Mouse (Mus musculus): ENCODE data around the gene Popdc3. TPM values are rescaled to one million over a fixed set of nuclear protein-coding genes. Genes with fewer than 3 reads are reported as not detected.
"Not testable (repeated sequence)": the region's sequence is repeated elsewhere in the genome, so short reads cannot be mapped to it uniquely, and the experiment has no call there.

Popdc3 gene
- 22.9 and 24.9 TPM in 2 replicates for polyA plus RNA-seq (2016; fragmentation: Nextera tagmentation; extraction: Ambion mirVana)

GRCm38 (mm10) chr10:45177798-45178197, at the start of gene Popdc3:
Popdc3 (plus strand) TSS chr10:45178098.
- not testable (repeated sequence) for H3K9ac ChIP-seq; H3K36me3 ChIP-seq; H3K27me3 ChIP-seq (replicated peaks); H3K27ac ChIP-seq (ENCODE audit: poor library complexity, severe bottlenecking); ATAC-seq (ENCODE audit: insufficient number of reproducible peaks, low FRiP score); H3K4me2 ChIP-seq; H3K9me3 ChIP-seq (replicated peaks); H3K4me3 ChIP-seq
- WGBS: 100% methylated on average over 2 of the region's 5 CpGs
- peaks cover 21% of the 10 kb centered on the region for H3K4me1 ChIP-seq (replicated peaks)

DNA sequence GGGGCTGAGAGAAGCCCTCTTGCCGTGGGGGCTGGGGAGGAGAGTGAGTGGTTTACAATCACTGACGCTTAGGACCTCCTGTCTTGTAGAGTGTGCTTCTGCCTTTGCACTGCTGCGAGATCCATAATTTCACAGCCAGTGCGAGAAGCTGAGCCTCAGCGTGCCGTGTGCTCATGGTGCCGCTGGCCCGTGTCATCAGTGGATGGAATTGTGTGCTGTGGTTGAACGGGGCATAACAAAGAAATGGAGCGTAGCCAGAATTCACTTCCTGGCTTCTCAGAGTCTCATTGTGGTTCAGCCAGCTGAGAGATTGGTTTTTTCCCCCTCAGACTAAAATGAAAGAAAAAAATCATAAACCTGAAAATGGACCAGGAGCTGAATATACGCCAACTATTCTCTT, 48.8 kb upstream of the Popdc3 start:
- H3K4me2 ChIP-seq: no peak overlapping the region
- no peak overlapping the region for H3K9ac ChIP-seq
- H3K36me3 ChIP-seq: peaks cover 34% of the 10 kb centered on the region
- no peaks in the 10 kb centered on the region for H3K27me3 ChIP-seq (replicated peaks)
- H3K27ac ChIP-seq (ENCODE audit: poor library complexity, severe bottlenecking): peak overlapping the region; percentile 45
- no peak for ATAC-seq (ENCODE audit: insufficient number of reproducible peaks, low FRiP score)
- 66% methylated on average over 11 of the region's 11 CpGs for WGBS
- no peak overlapping the region for H3K4me3 ChIP-seq
- peaks cover 40% of the 10 kb centered on the region for H3K4me1 ChIP-seq (replicated peaks)
- H3K9me3 ChIP-seq (replicated peaks): no peaks in the 10 kb centered on the region

- Histone ChIP-seq H3K27me3 (replicated peaks) (no peaks in the 10 kb centered on the region), H3K36me3 (peaks cover 31% of the 10 kb centered on the region), H3K27ac (ENCODE audit: poor library complexity, severe bottlenecking) (peak overlapping the region; percentile 45), H3K4me3 (no peak overlapping the region), H3K9ac (no peak overlapping the region), H3K9me3 (replicated peaks) (peaks cover under 1% of the 10 kb centered on the region; the same call in 1 of the 2 replicates), H3K4me1 (replicated peaks) (peaks cover 33% of the 10 kb centered on the region), H3K4me2 (no peak overlapping the region)
- ATAC-seq (ENCODE audit: insufficient number of reproducible peaks, low FRiP score): peak; percentile 59; the same call in 1 of the 2 replicates
- WGBS: 17% methylated on average over 6 of the region's 6 CpGs
Observed at GRCm38 (mm10) chr10:45130004-45130403, 47.9 kb upstream of the Popdc3 start.

DNA sequence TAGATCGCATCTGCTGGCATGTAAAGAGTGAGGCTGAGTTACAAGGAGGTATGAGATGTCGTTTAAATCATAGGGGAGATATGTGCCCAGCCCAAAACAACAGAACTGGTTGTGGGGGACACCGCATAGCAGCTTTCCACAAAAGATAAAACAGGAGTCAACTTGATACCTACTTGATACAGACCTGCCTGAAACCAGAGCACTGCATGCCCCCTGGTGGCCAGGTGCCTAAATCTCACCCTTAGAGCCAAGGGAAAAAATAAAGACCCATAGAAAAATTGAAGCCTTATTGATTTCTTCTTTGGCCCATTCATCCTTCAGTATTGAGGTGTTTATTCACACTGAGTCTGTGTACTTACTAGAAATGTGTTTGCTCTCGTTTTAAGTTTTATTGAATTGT, 45.5 kb upstream of the Popdc3 start:
- no peak overlapping the region for H3K27ac ChIP-seq (ENCODE audit: poor library complexity, severe bottlenecking)
- peaks cover 41% of the 10 kb centered on the region for H3K4me1 ChIP-seq (replicated peaks)
- 70% methylated on average over 4 of the region's 4 CpGs for WGBS
- H3K9ac ChIP-seq: no peak overlapping the region
- H3K9me3 ChIP-seq (replicated peaks): peaks cover 4% of the 10 kb centered on the region; the same call in 1 of the 2 replicates
- ATAC-seq (ENCODE audit: insufficient number of reproducible peaks, low FRiP score): no peak
- H3K36me3 ChIP-seq: peaks cover 15% of the 10 kb centered on the region
- H3K27me3 ChIP-seq (replicated peaks): no peaks in the 10 kb centered on the region
- H3K4me2 ChIP-seq: no peak overlapping the region
- no peak overlapping the region for H3K4me3 ChIP-seq

DNA sequence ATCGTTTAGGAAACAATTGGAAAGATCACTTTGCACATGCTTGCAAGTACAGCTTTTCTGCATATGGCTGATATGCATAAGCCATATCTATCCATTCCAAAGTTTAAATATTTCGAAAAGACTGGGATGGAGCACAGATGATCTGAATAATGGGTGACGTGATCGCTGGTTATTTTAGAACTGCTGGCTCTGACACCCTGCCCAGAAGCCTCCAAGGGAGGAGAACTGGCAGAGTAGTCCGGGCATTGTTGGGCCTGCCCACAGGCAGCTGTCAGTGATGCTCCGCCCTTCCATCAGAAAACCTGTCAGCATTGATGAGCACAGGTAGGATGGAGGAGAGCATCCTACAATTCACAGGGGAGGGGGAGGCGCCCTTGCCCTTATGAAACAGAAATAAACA, 41.1 kb upstream of the Popdc3 start:
- ATAC-seq (ENCODE audit: insufficient number of reproducible peaks, low FRiP score): no peak
- no peak overlapping the region for H3K9ac ChIP-seq
- peaks cover 38% of the 10 kb centered on the region for H3K4me1 ChIP-seq (replicated peaks)
- 85% methylated on average over 7 of the region's 7 CpGs for WGBS
- peaks cover 4% of the 10 kb centered on the region; the same call in 1 of the 2 replicates for H3K9me3 ChIP-seq (replicated peaks)
- H3K4me3 ChIP-seq: no peak overlapping the region
- no peaks in the 10 kb centered on the region for H3K27me3 ChIP-seq (replicated peaks)
- no peak overlapping the region for H3K27ac ChIP-seq (ENCODE audit: poor library complexity, severe bottlenecking)
- no peak overlapping the region for H3K4me2 ChIP-seq
- H3K36me3 ChIP-seq: peaks cover 13% of the 10 kb centered on the region

DNA sequence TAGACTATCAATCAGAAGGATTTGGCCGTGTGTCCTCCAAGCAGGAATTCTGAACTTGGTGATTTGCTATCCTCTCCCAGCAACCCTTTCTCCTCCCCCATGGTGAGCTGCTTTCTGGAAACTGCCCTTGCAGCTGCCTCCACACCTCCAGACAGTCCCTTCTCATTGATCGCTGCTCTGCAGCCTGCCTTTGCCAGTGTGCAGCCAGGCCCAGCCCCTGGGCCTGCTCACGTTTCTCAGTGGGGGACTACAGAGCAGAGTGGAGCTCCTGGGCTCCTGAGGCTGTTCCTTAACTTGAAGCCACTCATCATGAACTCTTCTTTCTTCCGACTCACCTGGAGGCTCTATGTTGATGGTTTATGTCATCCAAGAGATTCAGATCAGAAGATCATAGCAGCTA, 38.0 kb upstream of the Popdc3 start:
- 63% methylated on average over 4 of the region's 4 CpGs for WGBS
- peaks cover 4% of the 10 kb centered on the region; the same call in 1 of the 2 replicates for H3K9me3 ChIP-seq (replicated peaks)
- no peak overlapping the region for H3K4me3 ChIP-seq
- H3K9ac ChIP-seq: 0 out of 2 replicates have a peak overlapping the region, but pooled peaks have one; percentile 24
- no peak overlapping the region for H3K4me2 ChIP-seq
- H3K4me1 ChIP-seq (replicated peaks): peaks cover 44% of the 10 kb centered on the region
- no peak for ATAC-seq (ENCODE audit: insufficient number of reproducible peaks, low FRiP score)
- peaks cover 10% of the 10 kb centered on the region for H3K36me3 ChIP-seq
- H3K27me3 ChIP-seq (replicated peaks): no peaks in the 10 kb centered on the region
- no peak overlapping the region for H3K27ac ChIP-seq (ENCODE audit: poor library complexity, severe bottlenecking)

DNA sequence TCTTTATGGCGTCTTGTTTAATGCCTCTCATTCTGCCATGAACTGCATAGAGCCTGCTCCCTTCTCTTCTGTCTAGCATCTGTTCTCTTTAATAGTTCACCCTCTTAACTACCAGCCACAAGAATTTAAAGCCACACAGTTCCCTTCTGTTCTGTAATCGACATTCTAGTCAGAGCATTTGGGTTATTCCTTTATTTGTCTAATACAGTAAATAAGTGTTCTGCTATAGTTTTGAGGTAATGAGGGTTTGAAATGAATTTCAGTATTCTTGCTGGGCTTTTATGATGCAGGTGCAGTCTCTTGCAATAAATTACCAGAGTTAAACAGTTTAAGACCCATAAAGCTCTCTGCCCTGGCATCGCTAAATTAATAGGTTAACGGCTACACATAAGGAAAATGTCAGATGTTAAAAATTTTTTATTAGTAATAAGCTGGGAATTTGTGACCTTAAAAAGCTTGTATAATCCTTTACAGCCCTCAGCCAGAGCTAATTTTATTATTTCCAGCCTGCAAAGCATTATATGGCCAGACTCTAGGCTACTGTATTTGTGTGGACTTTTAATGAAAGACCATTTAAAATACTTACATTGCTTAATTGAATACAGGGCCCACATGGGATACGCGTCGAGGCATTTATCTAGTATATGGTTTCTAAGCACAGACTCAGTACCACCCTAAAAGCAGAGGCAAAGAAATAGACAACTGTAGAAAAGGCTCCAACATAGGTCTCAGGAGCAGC, 37.3 kb upstream of the Popdc3 start:
- Histone ChIP-seq H3K9me3 (replicated peaks) (no peaks in the 10 kb centered on the region), H3K4me2 (no peak overlapping the region), H3K27me3 (replicated peaks) (no peaks in the 10 kb centered on the region), H3K9ac (no peak overlapping the region), H3K27ac (ENCODE audit: poor library complexity, severe bottlenecking) (no peak overlapping the region), H3K4me1 (replicated peaks) (peaks cover 51% of the 10 kb centered on the region), H3K4me3 (no peak overlapping the region), H3K36me3 (peaks cover 3% of the 10 kb centered on the region; the same call in 1 of the 2 replicates)
- 83% methylated on average over 7 of the region's 7 CpGs for WGBS
- ATAC-seq (ENCODE audit: insufficient number of reproducible peaks, low FRiP score): no peak

GRCm38 (mm10) chr10:45142359-45142758, 35.5 kb upstream of the Popdc3 start:
- Histone ChIP-seq H3K9ac (no peak overlapping the region), H3K4me2 (no peak overlapping the region), H3K27me3 (replicated peaks) (no peaks in the 10 kb centered on the region), H3K4me1 (replicated peaks) (peaks cover 51% of the 10 kb centered on the region), H3K9me3 (replicated peaks) (no peaks in the 10 kb centered on the region), H3K27ac (ENCODE audit: poor library complexity, severe bottlenecking) (no peak overlapping the region), H3K36me3 (peaks cover 3% of the 10 kb centered on the region; the same call in 1 of the 2 replicates), H3K4me3 (no peak overlapping the region)
- WGBS: 79% methylated on average over 5 of the region's 5 CpGs
- no peak for ATAC-seq (ENCODE audit: insufficient number of reproducible peaks, low FRiP score)

GRCm38 (mm10) chr10:45144038-45144817, 33.7 kb upstream of the Popdc3 start:
- H3K4me1 ChIP-seq (replicated peaks): peaks cover 49% of the 10 kb centered on the region
- no peak for ATAC-seq (ENCODE audit: insufficient number of reproducible peaks, low FRiP score)
- H3K27me3 ChIP-seq (replicated peaks): no peaks in the 10 kb centered on the region
- peak overlapping the region; percentile 11; the same call in 1 of the 2 replicates for H3K27ac ChIP-seq (ENCODE audit: poor library complexity, severe bottlenecking)
- H3K9me3 ChIP-seq (replicated peaks): no peaks in the 10 kb centered on the region
- H3K4me2 ChIP-seq: no peak overlapping the region
- 92% methylated on average over 6 of the region's 6 CpGs for WGBS
- no peak overlapping the region for H3K4me3 ChIP-seq
- no peak overlapping the region for H3K9ac ChIP-seq
- H3K36me3 ChIP-seq: peaks cover 5% of the 10 kb centered on the region; the same call in 1 of the 2 replicates

- WGBS: 13% methylated on average over 6 of the region's 6 CpGs
- Histone ChIP-seq H3K4me1 (replicated peaks) (peaks cover 46% of the 10 kb centered on the region), H3K9me3 (replicated peaks) (no peaks in the 10 kb centered on the region), H3K9ac (peak overlapping the region; percentile 23; the same call in 1 of the 2 replicates), H3K27me3 (replicated peaks) (no peaks in the 10 kb centered on the region), H3K4me3 (no peak overlapping the region), H3K4me2 (no peak overlapping the region), H3K27ac (ENCODE audit: poor library complexity, severe bottlenecking) (peak overlapping the region; percentile 64), H3K36me3 (peaks cover 25% of the 10 kb centered on the region)
- no peak for ATAC-seq (ENCODE audit: insufficient number of reproducible peaks, low FRiP score)
Observed at GRCm38 (mm10) chr10:45146821-45147220, 31.1 kb upstream of the Popdc3 start.

GRCm38 (mm10) chr10:45151137-45151536, 26.8 kb upstream of the Popdc3 start:
- H3K27ac ChIP-seq (ENCODE audit: poor library complexity, severe bottlenecking): no peak overlapping the region
- peaks cover 67% of the 10 kb centered on the region for H3K36me3 ChIP-seq
- H3K4me1 ChIP-seq (replicated peaks): peaks cover 33% of the 10 kb centered on the region
- H3K9ac ChIP-seq: no peak overlapping the region
- 67% methylated on average over 5 of the region's 5 CpGs for WGBS
- H3K4me2 ChIP-seq: no peak overlapping the region
- H3K27me3 ChIP-seq (replicated peaks): no peaks in the 10 kb centered on the region
- no peak for ATAC-seq (ENCODE audit: insufficient number of reproducible peaks, low FRiP score)
- H3K9me3 ChIP-seq (replicated peaks): no peaks in the 10 kb centered on the region
- no peak overlapping the region for H3K4me3 ChIP-seq
